Mouse (Mus musculus) kidney, postnatal 10 days (tissue): ENCODE measurements around the gene Cers3.
A peak's percentile ranks its signal among the peaks of the same experiment; 100 is the strongest.

Experiments
- DNase-seq: peaks from one replicate; pipeline ENCODE4 v3.0.0; 2021; ENCODE audit warnings: mixed read lengths

Gene Cers3

GRCm38 (mm10) chr7:66743377-66743781, at the start of gene Cers3:
TSS of gene Cers3 (plus strand) at chr7:66743504.
- no peak for DNase-seq

DNA sequence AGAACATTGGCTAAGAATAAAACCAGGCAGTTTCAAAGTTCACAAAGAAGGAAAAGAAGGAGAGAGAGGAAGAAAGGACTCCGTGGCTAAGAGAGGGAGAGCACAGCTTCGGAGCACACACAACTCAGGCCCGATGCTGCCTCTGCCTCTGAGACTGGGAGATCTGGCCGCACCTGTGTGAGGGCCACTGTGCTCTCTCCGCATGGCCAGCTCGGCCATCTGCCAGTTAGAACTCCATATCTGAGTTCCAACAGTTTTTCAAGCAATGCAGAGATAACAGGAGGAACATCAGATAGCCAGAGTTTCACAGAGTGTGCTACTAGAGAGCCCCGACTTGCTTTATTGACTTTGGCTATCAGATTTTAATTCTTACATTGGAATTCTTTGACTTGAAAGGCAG, 48.8 kb upstream of the Cers3 start:
- peak; percentile 10 for DNase-seq

DNA sequence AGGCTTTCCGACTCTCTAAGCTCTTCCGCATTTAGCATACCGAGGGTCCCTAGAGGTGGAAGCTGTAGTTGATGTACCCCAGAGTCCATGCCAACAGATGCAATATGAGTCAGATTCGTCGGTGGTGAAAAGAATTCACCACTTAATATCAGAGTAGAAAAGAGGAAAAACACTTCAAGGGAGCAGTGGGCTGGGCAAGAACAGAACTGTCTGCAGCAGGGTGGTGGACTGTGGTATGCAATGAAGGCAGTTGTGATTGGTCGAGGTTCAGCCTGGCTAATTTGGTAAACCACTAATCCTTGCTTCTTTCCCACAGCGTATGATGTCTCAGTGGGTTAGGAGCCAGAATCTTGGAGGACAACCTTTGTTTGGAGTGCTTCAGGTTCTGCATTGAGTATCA, 40.6 kb upstream of the Cers3 start:
- no peak for DNase-seq

DNA sequence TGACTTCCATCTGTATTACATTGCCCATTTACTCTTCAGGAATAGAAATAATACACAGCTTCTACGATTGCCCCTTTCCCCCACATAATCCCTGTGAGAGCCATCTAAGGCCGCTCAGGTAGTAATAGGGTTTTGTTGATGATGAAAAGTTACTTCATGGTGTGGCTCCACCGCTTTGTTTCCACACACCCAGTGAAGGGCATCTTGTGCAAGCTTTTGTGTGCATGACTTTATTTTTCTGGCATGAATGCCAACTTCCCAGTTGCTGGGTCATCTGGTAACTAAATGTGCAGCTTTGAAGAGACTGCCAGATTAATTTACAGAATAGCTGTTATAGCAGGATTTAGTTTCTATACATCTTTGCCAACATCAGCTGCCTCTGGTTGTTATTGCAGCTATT, 38.7 kb upstream of the Cers3 start:
- no peak for DNase-seq

GRCm38 (mm10) chr7:66711166-66711565, 32.1 kb upstream of the Cers3 start:
- DNase-seq, result no peak

DNA sequence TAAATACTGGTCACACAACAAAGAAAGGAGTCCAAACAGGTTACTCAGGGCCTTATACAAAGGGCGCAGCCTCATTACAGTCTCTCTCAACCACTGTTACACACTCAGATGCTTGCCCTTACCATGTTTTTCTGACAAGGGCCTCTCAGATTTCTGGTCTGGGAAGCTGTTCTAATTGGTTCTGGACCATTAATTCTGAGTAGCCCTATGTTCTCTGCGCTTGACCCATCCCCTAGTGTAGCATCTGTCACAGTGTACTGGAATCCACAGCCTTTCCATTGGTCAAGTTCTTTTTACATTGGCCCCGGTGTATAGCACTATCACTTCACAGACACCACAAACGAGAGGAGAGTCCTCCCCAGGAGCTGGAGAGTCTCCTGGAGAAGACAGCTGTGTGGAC, 18.8 kb upstream of the Cers3 start:
- no peak for DNase-seq

- no peak for DNase-seq
Observed at GRCm38 (mm10) chr7:66724954-66725353, 18.4 kb upstream of the Cers3 start.

DNA sequence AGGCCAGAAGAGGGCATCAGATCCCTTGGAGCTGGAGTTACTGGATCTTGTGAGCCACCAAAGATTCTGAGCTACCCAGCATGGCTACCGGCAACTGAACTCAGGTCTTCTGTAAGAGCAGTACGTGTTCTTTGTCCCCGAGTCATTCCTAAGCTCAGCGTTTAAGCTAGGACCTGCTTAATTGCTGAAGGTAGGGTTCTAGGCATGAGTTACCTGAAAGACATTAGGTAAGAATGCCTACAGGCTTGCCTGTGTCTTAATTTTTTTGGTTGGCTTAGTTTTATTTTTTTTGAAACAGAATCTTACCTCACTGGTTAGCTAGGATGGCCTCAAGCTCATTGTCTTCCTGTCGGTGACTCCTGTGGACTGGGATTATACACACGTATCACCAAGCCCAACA, 15.2 kb upstream of the Cers3 start:
- no peak for DNase-seq

- DNase-seq, result no peak
Observed at GRCm38 (mm10) chr7:66729232-66729631, 14.1 kb upstream of the Cers3 start.

DNA sequence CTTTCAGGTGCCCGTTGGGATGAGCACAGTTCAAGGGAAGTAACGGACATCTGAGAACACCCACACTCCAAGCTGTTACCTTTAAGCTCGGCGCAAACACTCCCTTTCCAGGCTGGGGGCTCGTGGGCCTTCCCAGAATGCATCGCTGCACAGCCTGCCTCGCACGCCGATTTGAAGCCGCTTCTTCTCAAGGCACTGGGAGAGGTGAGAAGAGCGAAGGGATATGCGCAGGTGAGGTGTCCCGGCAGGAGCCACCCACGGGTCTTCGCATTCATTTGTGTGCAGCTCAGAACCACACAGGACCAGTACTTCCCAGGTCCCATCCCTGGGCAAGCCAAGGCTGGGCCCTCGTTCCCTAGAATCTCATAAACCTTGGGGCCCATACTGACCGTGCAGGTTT, 9.9 kb upstream of the Cers3 start:
- no peak for DNase-seq

DNA sequence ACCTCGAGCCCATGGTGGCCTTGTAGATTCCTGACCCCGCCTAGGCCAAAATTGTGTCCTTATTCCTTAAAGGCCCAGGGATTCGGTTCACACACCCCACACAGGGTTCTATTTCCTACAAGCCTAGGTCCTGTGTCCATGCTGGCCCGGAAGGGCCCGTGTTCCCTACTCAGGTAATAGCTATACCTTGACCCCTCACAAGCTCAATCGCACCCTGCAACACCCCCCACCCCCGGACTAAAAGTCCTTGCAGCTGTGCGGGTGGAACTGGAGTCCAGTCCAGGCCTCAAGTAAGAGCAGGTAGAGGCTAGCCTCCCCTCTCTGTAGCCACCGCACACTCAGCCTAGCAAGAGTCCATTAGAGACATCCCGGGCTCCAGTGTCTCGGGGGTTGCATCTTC, 9.4 kb upstream of the Cers3 start:
- DNase-seq, result no peak

GRCm38 (mm10) chr7:66734466-66734865, 8.8 kb upstream of the Cers3 start:
- no peak for DNase-seq

DNA sequence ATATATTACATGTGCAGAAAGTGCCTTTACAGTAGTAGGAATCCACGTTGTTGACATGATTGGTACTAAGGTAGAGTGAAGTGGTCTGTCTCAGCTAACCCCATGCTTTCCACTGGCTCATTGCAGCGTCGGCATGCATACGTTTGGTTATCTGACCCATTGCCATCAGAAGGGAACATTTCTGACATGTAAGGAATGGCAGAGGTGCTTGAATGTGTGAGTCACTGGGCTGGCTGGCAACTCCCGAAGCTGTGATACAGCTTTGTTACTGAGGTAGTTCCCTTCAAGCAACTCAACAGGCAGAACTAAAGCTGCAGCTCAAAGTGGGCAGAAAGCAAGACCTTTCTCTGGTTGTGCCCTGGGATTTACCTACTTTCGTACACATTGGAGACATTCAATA, 8.3 kb upstream of the Cers3 start:
- DNase-seq, result no peak

- DNase-seq, result no peak
Observed at GRCm38 (mm10) chr7:66737418-66737817, 5.9 kb upstream of the Cers3 start.

- no peak for DNase-seq
Observed at GRCm38 (mm10) chr7:66741008-66741407, 2.3 kb upstream of the Cers3 start.

DNA sequence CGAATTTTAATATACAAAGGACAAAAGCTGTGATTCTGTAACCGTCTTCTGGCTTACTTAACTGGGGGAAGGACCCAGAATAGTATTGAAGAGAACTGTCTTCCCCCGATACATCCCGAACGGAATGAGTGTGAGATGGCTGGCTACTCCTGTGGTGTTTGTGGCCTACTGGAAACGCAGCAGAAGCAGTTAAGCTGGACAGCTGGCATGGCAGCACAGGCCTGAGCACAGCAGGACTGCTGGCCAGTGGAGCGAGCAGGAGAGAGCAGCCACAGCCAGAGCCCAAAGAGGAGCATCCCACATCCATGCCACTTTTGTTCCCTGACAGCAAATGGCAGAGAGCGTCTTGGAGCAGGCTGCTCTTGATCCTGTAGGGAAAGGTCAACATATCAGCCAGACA, 1.9 kb upstream of the Cers3 start:
- no peak for DNase-seq

GRCm38 (mm10) chr7:66746972-66747371, 3.7 kb downstream of the Cers3 start:
- DNase-seq, result no peak

DNA sequence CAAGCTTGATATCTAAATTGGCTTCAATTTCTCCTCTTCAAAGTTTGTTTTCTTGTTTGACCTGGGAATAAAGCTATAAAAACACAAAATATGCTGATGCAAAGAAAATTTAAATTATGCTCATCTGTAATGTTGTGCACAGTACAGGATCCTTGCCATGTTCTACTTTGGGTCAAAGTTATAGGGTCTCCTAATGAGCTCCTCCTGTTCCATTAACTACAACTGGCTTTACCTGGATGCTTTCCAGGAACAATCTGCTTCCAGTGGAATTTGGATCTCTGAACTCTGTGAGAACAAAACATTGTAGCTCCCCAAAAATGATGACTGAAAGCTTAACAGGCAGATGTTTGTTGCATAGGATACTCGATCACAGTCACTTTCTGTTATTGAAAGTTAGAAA, 6.7 kb downstream of the Cers3 start:
- DNase-seq, result no peak

DNA sequence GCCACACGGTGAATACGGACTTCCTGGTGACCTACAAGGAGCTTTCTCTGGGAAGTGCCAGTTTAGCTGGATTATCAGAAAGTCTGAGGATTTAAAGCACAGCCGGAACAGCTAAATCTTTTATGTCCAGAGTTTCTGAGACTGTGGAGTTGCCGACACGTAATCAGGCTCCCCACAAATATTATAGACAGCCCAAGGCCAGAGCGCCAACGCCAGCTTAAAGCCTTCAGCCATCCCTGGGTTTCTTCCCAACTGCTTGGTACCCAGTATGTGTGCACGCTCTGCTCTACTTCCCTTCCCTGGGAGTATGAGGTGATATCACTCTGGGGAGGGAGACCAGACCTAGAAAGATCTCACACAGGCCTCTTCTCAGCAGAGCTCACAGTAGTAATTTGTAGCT, 10.5 kb downstream of the Cers3 start:
- no peak for DNase-seq

DNA sequence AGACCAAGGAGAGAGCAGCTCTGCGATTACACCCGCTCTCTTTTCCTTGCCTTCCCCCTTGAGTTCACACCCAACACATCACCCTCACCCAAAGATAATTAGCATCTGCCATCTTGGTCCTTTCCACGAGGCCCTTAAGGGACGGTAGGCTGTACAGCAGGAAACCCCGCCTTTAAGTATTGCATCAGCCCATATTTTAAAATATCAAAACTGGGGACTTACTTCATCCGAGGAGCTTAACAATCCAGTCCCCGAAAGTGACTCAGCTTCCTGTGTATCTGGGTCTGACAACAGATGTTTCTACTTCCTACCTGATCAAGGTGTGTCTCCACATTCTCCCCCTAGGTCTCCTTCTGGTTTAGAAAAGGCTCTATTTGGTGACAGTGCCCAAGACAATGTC, 12.3 kb downstream of the Cers3 start:
- DNase-seq, result no peak

DNA sequence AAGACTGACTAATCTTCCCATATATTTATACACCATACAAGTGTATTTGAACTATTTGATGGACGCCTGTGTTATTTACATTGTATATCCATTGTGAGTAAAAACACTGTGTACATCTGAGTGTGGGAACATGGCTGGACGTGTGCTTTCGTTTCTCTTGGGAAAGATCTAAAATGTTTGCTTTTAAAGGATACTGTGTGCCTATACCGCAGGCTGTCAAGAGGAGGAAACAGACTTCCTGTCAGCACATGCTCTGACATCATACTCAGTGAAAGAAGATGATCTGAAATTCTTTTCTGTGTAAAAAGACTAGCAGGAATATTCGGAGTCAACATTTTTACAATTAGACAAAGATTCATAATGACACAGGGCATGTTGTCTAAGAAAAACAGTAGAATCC, 26.6 kb downstream of the Cers3 start:
- DNase-seq, result no peak

DNA sequence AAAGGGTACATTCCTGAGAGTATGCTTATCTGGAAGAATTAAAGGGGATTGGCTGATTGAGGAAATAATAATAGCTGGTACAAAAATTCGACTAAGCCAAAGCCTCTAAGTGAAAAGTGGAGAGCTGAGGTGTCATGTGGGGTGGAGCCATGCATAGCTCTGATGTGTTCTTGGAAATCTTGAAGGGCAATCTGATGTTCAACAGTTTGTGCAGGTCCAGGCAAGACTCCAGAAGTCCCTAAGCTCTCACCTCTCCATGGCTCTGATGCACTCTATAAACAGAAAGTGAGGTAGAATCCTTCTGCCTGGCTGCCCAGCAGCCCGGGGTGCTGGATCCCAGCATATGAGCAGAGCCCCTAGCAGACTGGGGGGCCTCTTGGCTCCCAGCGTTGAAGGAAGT, 27.4 kb downstream of the Cers3 start:
- no peak for DNase-seq

- no peak for DNase-seq
Observed at GRCm38 (mm10) chr7:66771252-66771651, 27.9 kb downstream of the Cers3 start.

GRCm38 (mm10) chr7:66779411-66779810, 36.1 kb downstream of the Cers3 start:
- peak; percentile 17 for DNase-seq

GRCm38 (mm10) chr7:66779944-66780942, 36.9 kb downstream of the Cers3 start:
- peak; percentile 76 for DNase-seq
